Mouse (Mus musculus) liver, adult 2 months (tissue): ENCODE measurements around the gene Lats1.

Experiments
- CTCF ChIP-seq: fragments of 200-500 bp; IDR thresholded peaks from 2 replicates; pipeline ENCODE4 v1.5.1; 2011; ENCODE audit warnings: low read depth, low read length, control low read depth
- POLR2A ChIP-seq: fragments of 200-500 bp; IDR thresholded peaks from 2 replicates; pipeline ENCODE4 v1.6.1; 2011; ENCODE audit warnings: low read length, control low read depth; ENCODE audit not compliant: insufficient read depth; ENCODE audit errors: extremely low read depth

GRCm38 (mm10) chr10:7686902-7687301 is 5.9 kb downstream of the Lats1 start:
- TF ChIP-seq CTCF (no peak), POLR2A (no peak)
